Mouse (Mus musculus) left cerebral cortex, adult 2 months (tissue): Measurements from ENCODE around the gene Hsd17b10. TPM values are rescaled to one million over a fixed set of nuclear protein-coding genes. Genes with fewer than 3 reads are reported as not detected.
A peak's percentile ranks its signal among the peaks of the same experiment; 100 is the strongest.

ENCODE experiments used
- DNase-seq, 2 experiments: peaks; one replicate each; pipeline ENCODE4 v3.0.0; 2021 to 2022; ENCODE audit warnings: low spot score in 2 of 2, mixed read lengths in 1 of 2; ENCODE audit errors: extremely low spot score in 1 of 2
- H3K27ac ChIP-seq: fragments of 200-600 bp; 2 replicates; pipeline ENCODE4 v1.8.1; 2022
- H3K4me3 ChIP-seq: fragments of 200-600 bp; 2 replicates; pipeline ENCODE4 v1.8.1; 2022
- CTCF ChIP-seq: fragments of 200-600 bp; IDR thresholded peaks from 2 replicates; pipeline ENCODE4 v1.8.1; 2022; ENCODE audit warnings: antibody characterized with exemption, mild to moderate bottlenecking, moderate library complexity
- intact Hi-C: fragments of 180-260 bp; cut with DNase I; formaldehyde crosslinking; loops from one replicate; pipeline ENCODE4 v1.15.1; 2025
- total RNA-seq, 2 experiments: library from RNA; stranded (reverse); gene quantifications; 2 replicates each; pipeline ENCODE4 v1.2.3; 2021

The Hsd17b10 gene
- total RNA-seq, 2 experiments from 2014 or later = 35.3 to 46.5 TPM

- no peak overlapping the region for H3K27ac ChIP-seq
- intact Hi-C loops = no loop called here
- no peak for DNase-seq
- no peak for TF ChIP-seq CTCF
- no peak overlapping the region for H3K4me3 ChIP-seq
These were observed 38.2 kb downstream of the Hsd17b10 start for GRCm38 (mm10) chrX:152039865-152040264.

- H3K27ac ChIP-seq = no peak overlapping the region
- DNase-seq = no peak
- peak; percentile 28 for TF ChIP-seq CTCF
- intact Hi-C loops = no loop called here
- no peak overlapping the region for H3K4me3 ChIP-seq
These were observed 45.6 kb downstream of the Hsd17b10 start for GRCm38 (mm10) chrX:152047230-152047629.

DNA sequence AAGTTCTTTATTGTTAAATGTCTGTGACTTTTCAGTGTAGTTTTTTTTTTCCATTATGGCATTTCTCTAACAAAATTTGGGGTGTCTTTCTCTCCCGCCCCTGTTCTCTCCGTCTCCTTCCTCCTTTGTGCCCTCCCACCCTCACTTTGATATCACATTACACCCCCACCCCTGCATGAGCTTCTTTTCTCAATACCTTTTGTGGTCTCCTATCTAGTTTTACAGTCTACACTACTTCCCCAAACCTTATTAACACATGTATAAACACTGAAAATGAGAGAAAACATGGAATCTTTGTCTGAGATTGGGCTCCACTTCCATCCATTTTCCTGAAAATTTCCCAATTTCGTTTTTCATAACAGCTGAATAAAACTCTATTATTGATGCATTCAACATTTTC lies 50.9 kb downstream of the Hsd17b10 start:
- no peak overlapping the region for H3K4me3 ChIP-seq
- TF ChIP-seq CTCF = no peak
- no peak overlapping the region for H3K27ac ChIP-seq
- intact Hi-C loops = no loop called here
- DNase-seq = no peak

Other genes starting within 250 kb of the Hsd17b10 start
- gene Huwe1, start 201.0 kb upstream of the Hsd17b10 start, total RNA-seq = 100 to 1,000 TPM; 278 to 297 TPM
- 1 to 10 TPM in 1 of 2 experiments, not detected in 1; 1.3 TPM for gene Ribc1, start 14.4 kb downstream of the Hsd17b10 start, total RNA-seq
- 10 to 100 TPM; 51.9 to 54.4 TPM for gene Smc1a, start 14.6 kb downstream of the Hsd17b10 start, total RNA-seq
- gene Iqsec2, start 142.4 kb downstream of the Hsd17b10 start, total RNA-seq = 100 to 1,000 TPM; 152 to 155 TPM
- 10 to 100 TPM; 52.9 to 64.1 TPM for gene Kdm5c, start 231.2 kb downstream of the Hsd17b10 start, total RNA-seq